Mouse (Mus musculus) ES-Bruce4 (cell line): ENCODE data around the gene Krt222.

Experiments used
- CTCF ChIP-seq: IDR thresholded peaks from one replicate; pipeline ENCODE4 v1.8.1; 2011; ENCODE audit warnings: low read depth, low read length
- EP300 ChIP-seq: IDR thresholded peaks from 2 replicates; pipeline ENCODE4 v1.6.1; 2011; ENCODE audit warnings: low read depth, low read length; ENCODE audit not compliant: insufficient read depth
- POLR2A ChIP-seq: IDR thresholded peaks from one replicate; pipeline ENCODE4 v1.8.1; 2011; ENCODE audit warnings: low read length; ENCODE audit not compliant: insufficient read depth

DNA sequence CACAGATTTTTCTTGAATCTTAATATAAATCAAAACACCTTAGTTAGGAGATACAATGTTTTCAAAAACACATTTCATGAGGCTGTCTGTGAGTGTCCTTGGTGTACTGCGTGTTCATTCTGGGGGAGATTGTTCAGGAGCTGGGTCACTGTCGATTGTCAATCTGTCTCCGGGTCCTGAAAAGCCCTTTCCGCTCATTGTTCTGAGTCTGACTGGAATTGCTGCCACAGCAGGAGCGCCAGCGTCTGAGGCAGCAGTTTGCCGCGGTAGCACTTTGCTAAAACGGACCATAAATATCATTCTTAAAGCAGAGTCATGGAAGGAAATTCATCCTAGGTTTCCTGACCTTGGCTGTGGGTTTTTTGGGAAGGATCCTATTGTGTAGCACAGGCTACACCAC, 21.9 kb upstream of the Krt222 start:
- TF ChIP-seq CTCF (no peak), POLR2A (no peak), EP300 (no peak)
